Mouse (Mus musculus) lung, adult 2 months (tissue): ENCODE data around the gene Lgals4. TPM values are rescaled to one million over a fixed set of nuclear protein-coding genes. Genes with fewer than 3 reads are reported as not detected.
A peak's percentile ranks its signal among the peaks of the same experiment; 100 is the strongest.

Source experiments
- DNase-seq: peaks from one replicate; pipeline ENCODE4 v3.0.0; 2022
- H3K4me1 ChIP-seq: fragments of 200-500 bp; 2 replicates; pipeline ENCODE4 v1.6.1; 2011; ENCODE audit warnings: low read length; ENCODE audit not compliant: control insufficient read depth, insufficient read depth
- H3K4me3 ChIP-seq: fragments of 200-500 bp; replicated peaks from 2 replicates; pipeline ENCODE3; 2011; ENCODE audit warnings: low read depth, mild to moderate bottlenecking, control low read depth, low read length; ENCODE audit errors: extremely low read depth
- CTCF ChIP-seq: fragments of 200-500 bp; IDR thresholded peaks from 2 replicates; pipeline ENCODE4 v1.5.1; 2011; ENCODE audit warnings: mild to moderate bottlenecking, low read length, control low read depth; ENCODE audit not compliant: insufficient read depth
- POLR2A ChIP-seq: fragments of 200-500 bp; IDR thresholded peaks from 2 replicates; pipeline ENCODE4 v1.6.1; 2011; ENCODE audit warnings: low read depth, mild to moderate bottlenecking, control low read depth, low read length, borderline replicate concordance; ENCODE audit errors: extremely low read depth
- WGBS: fragments of 180-500 bp; shearing (Covaris S2); methylation state at CpG from one replicate; pipeline ENCODE4 v1.1.7; 2018; 5-methylcytosine and 5-hydroxymethylcytosine counted together
- polyA plus RNA-seq: library from polyadenylated mRNA; depleted of rRNA; stranded (reverse); fragments of >200 nt; gene quantifications from 2 replicates; pipeline ENCODE4 v1.2.3, GENCODE M21; 2012

The Lgals4 gene
- polyA plus RNA-seq, 1 experiment, result 19.0 TPM

DNA sequence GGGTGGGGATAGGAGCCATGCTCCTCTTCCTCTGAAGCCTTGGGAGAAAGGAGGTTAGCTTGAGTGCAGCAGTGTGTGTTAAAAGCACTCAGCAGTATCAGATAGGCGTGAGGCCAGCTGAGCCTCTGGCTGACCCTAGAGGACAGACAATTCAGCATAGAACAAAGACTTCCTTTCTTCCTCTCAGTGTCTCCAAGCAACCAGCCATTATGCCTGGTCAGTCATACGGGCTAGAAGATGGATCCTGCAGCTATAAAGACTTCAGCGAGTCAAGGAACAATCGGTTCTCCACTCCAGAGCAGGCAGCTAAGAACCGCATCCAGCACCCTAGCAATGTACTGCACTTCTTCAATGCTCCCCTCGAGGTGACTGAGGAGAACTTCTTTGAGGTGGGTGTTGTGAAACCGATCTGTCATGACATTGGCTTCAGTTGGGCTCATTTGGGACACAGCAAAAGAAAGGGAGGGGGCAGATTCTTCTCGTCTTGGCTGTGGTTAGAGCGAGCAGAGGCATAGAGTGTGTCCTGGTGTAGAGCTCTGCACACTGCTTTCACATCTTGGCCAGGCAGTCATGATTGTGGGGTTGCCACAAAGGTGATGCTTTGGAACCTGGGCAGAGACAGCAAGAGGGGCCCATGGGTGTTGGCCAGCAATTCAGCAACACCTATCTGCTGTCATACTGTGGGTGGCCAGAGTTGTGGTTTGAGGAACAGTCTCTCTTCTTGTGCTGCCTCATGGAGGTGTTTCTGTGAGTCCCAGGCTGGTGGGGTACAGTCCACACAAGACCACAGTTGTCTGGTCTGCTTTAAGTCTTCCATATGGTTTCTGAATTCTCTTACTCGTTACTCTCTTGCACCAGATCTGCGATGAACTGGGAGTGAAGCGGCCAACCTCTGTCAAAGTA lies 13.0 kb upstream of the Lgals4 start:
- no peak for TF ChIP-seq POLR2A
- no peak for TF ChIP-seq CTCF
- peaks cover 11% of the 10 kb centered on the region for H3K4me1 ChIP-seq
- 38% methylated on average over 12 of the region's 12 CpGs for WGBS
- no peak overlapping the region for H3K4me3 ChIP-seq
- DNase-seq, result peak; percentile 55

DNA sequence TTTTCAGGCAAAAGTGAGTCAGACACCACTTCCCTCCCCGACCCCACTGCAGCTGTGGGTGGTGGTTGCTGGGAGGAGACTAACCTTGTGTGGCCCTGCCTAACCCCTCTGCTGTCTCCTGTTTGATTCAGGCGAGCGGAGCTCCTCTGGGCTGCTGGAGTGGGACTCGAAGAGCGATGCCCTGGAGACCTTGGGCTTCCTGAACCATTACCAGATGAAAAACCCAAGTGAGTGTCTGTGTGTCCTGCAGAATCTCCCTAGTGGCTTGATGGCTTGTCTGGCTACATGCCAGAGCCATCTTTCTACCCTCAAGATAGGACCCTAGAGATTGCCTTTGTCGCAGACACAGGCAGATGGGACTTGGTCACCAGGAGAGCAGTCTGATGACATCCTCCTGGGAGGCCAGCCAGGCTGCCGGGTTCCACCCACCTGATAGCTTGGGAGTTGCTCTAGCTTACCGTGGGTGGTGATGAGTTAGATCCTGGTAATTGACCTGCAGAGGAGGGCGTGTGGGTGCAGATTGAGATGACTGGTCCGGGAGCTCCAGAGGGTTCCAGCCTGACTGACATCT lies 12.3 kb upstream of the Lgals4 start:
- Histone ChIP-seq H3K4me1 (peaks cover 13% of the 10 kb centered on the region), H3K4me3 (no peak overlapping the region)
- 44% methylated on average over 10 of the region's 10 CpGs for WGBS
- no peak for TF ChIP-seq CTCF
- no peak for TF ChIP-seq POLR2A
- no peak for DNase-seq

DNA sequence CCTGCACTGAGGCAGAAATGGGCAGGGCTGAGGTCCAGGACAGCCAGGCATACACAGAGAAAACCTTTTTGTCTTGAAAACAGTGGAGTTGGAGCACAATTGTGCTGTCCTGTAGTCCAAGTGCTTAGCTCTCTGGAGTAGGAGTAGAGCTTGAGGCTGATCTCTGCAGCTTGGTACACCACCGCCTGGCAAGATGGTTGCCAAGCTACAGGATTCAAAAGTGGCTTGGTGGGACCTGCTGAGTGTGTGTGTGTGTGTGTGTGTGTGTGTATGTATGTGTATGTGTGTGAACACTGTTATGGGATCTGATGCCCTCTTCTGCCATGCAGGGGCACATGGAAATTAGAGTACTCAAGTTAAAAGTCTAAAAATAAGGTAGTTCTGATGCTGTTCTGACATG lies 11.1 kb upstream of the Lgals4 start:
- no peak for DNase-seq
- TF ChIP-seq POLR2A (no peak), CTCF (no peak)
- Histone ChIP-seq H3K4me3 (no peak overlapping the region), H3K4me1 (peaks cover 13% of the 10 kb centered on the region)
- 60% methylated on average over 1 of the region's 1 CpGs for WGBS

DNA sequence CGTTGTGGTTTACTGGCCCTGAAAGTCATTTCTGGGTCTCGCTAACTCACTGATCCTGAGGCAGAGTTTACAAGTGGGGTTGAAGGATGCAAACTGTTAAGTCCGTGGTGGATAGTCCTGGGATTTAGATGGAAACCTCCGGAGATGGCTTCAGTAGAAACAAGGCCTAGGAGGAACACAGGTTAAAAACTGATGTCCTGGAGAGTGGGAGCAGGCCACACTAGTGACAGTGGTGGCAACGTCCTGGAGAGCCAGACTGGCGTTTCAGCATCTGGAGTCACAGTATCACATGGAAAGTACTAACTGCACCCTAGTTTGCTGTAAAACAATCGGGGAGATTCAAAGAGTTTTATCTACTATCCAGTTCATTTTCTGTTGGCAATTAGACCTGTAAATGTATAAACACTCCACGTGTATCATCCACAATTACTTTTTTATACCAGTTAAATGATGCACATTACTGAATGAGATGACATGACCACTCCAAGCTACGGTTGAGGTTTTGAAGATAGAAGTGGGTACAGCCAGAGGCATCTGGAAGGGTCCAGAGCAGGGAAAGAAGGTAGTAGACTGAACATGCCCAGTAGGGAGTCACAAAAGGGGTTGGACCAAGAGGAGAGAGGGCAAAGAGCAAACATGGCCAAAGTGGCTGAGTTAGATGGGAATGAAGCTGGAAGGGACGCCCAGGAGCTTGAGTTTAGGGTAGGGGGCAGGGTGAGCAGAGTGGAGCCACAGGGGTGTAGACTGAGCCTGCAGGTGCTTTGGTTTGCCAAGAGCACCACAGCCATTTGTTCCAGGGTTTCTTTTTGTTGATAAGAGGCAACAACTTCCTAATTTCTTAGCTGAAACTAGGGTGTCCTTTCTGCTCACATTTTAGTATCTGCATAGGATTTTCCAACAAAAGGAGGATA lies 10.4 kb upstream of the Lgals4 start:
- no peak overlapping the region for H3K4me3 ChIP-seq
- peaks cover 11% of the 10 kb centered on the region for H3K4me1 ChIP-seq
- DNase-seq, result no peak
- TF ChIP-seq POLR2A, result no peak
- TF ChIP-seq CTCF, result no peak
- WGBS, result 54% methylated on average over 10 of the region's 10 CpGs

DNA sequence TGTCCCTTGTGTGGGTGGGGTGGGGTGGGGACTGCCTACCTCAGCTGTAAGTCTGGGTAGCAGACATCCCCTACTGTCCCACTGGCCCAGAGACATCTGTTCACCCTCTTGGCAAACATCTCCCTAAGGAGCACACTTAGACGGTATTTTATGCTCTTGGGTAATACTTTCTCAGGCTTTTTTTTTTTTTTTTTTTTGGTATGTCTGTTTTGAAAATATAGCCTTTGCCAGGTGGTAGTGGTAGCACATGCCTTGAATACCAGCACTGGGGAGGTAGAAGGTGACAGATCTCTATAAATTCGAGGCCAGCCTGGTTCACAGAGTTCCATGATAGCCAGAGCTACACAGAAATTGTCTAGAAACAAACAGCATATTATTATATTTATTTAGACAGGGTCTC lies 9.7 kb upstream of the Lgals4 start:
- Histone ChIP-seq H3K4me1 (peaks cover 11% of the 10 kb centered on the region), H3K4me3 (no peak overlapping the region)
- TF ChIP-seq CTCF, result no peak
- TF ChIP-seq POLR2A, result no peak
- 33% methylated on average over 2 of the region's 2 CpGs for WGBS
- DNase-seq, result no peak

GRCm38 (mm10) chr7:28824941-28825685 lies 8.5 kb upstream of the Lgals4 start, which contains the start of gene Ech1:
Gene Ech1 (plus strand): TSS chr7:28825217.
- under 1% methylated on average over 33 of the region's 33 CpGs for WGBS
- peaks cover 8% of the 10 kb centered on the region for H3K4me1 ChIP-seq
- TF ChIP-seq CTCF (no peak), POLR2A (peak; percentile 82; the same call in 1 of the 2 replicates)
- peak; percentile 88 for DNase-seq
- H3K4me3 ChIP-seq, result peak within 1 kb of the TSS; percentile 99

- WGBS, result 20% methylated on average over 11 of the region's 11 CpGs
These were observed 7.8 kb upstream of the Lgals4 start for GRCm38 (mm10) chr7:28825686-28826401.

DNA sequence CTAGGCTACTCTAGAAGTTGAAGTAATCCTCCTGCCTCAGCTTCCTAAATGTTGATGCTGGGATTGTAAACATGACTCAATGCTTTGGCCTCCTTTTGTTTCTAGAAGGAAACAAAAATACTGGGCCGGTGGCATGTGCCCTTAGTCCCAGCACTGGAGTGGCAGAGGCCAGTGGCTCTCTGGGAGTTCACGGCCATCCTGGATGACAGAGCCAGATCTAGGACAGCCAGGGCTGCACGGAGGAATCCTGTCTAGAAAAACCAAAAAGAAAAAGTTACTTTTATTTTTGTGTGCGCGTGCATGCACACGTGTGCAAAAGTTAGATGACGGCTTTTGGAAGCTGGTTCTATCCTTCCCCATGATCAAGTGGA lies 7.3 kb upstream of the Lgals4 start:
- Histone ChIP-seq H3K4me3 (no peak overlapping the region), H3K4me1 (0 out of 2 replicates have a peak, but pooled peaks cover 5% of the 10 kb centered on the region)
- no peak for TF ChIP-seq CTCF
- 81% methylated on average over 7 of the region's 7 CpGs for WGBS
- no peak for DNase-seq

More at GRCm38 (mm10) chr7:28825686-28826401, 7.8 kb upstream of the Lgals4 start:
- H3K4me1 ChIP-seq, result peaks cover 8% of the 10 kb centered on the region
- TF ChIP-seq CTCF (no peak), POLR2A (no peak)
- H3K4me3 ChIP-seq, result peak overlapping the region; percentile 99
- peak; percentile 66 for DNase-seq
